Mouse (Mus musculus): ENCODE measurements around the gene Plcg2. TPM values are rescaled to one million over a fixed set of nuclear protein-coding genes. Genes with fewer than 3 reads are reported as not detected.

Gene Plcg2
- polyA plus RNA-seq, 2 experiments, result 4.3 to 5.0 TPM

DNA sequence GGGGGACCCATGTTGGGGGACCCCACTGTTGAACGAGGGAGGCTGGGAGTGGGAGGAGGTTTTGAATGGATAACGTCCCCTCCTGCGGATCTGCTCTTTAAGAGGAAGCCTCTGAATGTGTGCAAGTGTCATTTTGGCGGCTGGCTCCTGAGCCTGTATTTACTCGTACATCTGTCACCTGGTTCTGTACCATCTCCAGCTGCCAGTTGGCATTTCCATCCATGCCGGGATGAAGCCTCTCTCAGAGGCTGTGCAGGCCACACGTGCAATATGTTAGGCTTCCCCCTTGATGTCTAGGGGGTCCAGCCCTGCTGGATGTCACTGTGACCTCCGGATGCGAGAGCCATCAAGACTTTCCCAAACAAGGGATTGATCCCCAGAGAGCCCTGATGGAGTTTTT lies 129.0 kb downstream of the Plcg2 start:
- H3K9ac ChIP-seq (replicated peaks), result no peak overlapping the region
- no peak overlapping the region for H3K27ac ChIP-seq
- no peaks in the 10 kb centered on the region for H3K4me1 ChIP-seq (replicated peaks; ENCODE audit: control insufficient read depth in 2 of 2, insufficient read depth in 2 of 2, low read length in 1 of 2)
- no peak overlapping the region for H3K4me2 ChIP-seq (ENCODE audit: low read depth)
- 83% methylated on average over 9 of the region's 9 CpGs for WGBS (ENCODE audit: insufficient replicate concordance)
- no peak for ATAC-seq (ENCODE audit: insufficient read depth)
- no peaks in the 10 kb centered on the region for H3K27me3 ChIP-seq (ENCODE audit: control insufficient read depth, insufficient read depth, low read length)
- no peak for TF ChIP-seq CTCF (IDR thresholded peaks at IDR 0.05; ENCODE audit: low read depth)
- TF ChIP-seq EP300 (IDR thresholded peaks at IDR 0.05; ENCODE audit: low read depth), result no peak
- no peak overlapping the region for H3K4me3 ChIP-seq (ENCODE audit: insufficient read depth in 1 of 2, low read depth in 2 of 2, low read length in 2 of 2)
- no peaks in the 10 kb centered on the region for H3K36me3 ChIP-seq (replicated peaks; ENCODE audit: control insufficient read depth, insufficient read depth, low read depth)
- no peaks in the 10 kb centered on the region for H3K9me3 ChIP-seq (ENCODE audit: control insufficient read depth, low read length)
- DNase-seq (ENCODE audit: low read depth in 3 of 3, low spot score in 3 of 3), result no peak

- WGBS (ENCODE audit: insufficient replicate concordance), result 59% methylated on average over 5 of the region's 5 CpGs
- Histone ChIP-seq H3K4me3 (ENCODE audit: insufficient read depth in 1 of 2, low read depth in 2 of 2, low read length in 2 of 2) (no peak overlapping the region), H3K9me3 (ENCODE audit: control insufficient read depth, low read length) (peaks cover 3% of the 10 kb centered on the region; the same call in 1 of the 2 replicates), H3K4me2 (ENCODE audit: low read depth) (no peak overlapping the region), H3K27ac (no peak overlapping the region), H3K4me1 (replicated peaks; ENCODE audit: control insufficient read depth in 2 of 2, insufficient read depth in 2 of 2, low read length in 1 of 2) (no peaks in the 10 kb centered on the region), H3K36me3 (replicated peaks; ENCODE audit: control insufficient read depth, insufficient read depth, low read depth) (no peaks in the 10 kb centered on the region), H3K9ac (replicated peaks) (no peak overlapping the region), H3K27me3 (ENCODE audit: control insufficient read depth, insufficient read depth, low read length) (no peaks in the 10 kb centered on the region)
- TF ChIP-seq EP300 (IDR thresholded peaks at IDR 0.05; ENCODE audit: low read depth) (no peak), CTCF (IDR thresholded peaks at IDR 0.05; ENCODE audit: low read depth) (no peak)
- ATAC-seq (ENCODE audit: insufficient read depth) (no peak), DNase-seq (ENCODE audit: low read depth in 3 of 3, low spot score in 3 of 3) (no peak)
Measured at GRCm38 (mm10) chr8:117632532-117632931, 134.4 kb downstream of the Plcg2 start.

- TF ChIP-seq CTCF (IDR thresholded peaks at IDR 0.05; ENCODE audit: low read depth) (no peak), EP300 (IDR thresholded peaks at IDR 0.05; ENCODE audit: low read depth) (no peak)
- WGBS (ENCODE audit: insufficient replicate concordance), result 69% methylated on average over 7 of the region's 7 CpGs
- no peak for ATAC-seq (ENCODE audit: insufficient read depth)
Measured at GRCm38 (mm10) chr8:117634406-117634805, 136.3 kb downstream of the Plcg2 start.

DNA sequence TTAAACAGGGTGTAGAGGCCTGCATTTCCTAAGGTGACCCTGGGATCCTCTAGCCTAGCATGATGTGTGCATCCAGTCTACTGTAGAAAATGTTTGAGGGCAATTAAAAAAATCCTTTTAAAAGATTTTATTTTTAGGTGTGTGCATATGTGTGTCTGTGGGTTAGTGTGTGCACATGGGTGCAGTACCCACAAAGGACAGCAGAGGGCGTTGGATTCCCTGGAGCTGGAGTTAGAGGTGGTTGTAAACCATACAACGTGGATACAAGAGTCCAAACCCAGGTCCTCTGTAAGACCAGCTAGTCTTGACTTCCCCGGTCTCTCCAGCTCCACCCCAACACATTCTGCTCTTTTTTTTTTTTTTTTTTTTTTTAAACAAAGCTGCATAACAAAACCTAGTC lies 139.4 kb downstream of the Plcg2 start:
- Histone ChIP-seq H3K9me3 (ENCODE audit: control insufficient read depth, low read length) (peaks cover 3% of the 10 kb centered on the region; the same call in 1 of the 2 replicates), H3K9ac (replicated peaks) (no peak overlapping the region), H3K36me3 (replicated peaks; ENCODE audit: control insufficient read depth, insufficient read depth, low read depth) (no peaks in the 10 kb centered on the region), H3K4me3 (ENCODE audit: insufficient read depth in 1 of 2, low read depth in 2 of 2, low read length in 2 of 2) (no peak overlapping the region), H3K27ac (no peak overlapping the region), H3K27me3 (ENCODE audit: control insufficient read depth, insufficient read depth, low read length) (no peaks in the 10 kb centered on the region), H3K4me1 (replicated peaks; ENCODE audit: control insufficient read depth in 2 of 2, insufficient read depth in 2 of 2, low read length in 1 of 2) (no peaks in the 10 kb centered on the region), H3K4me2 (ENCODE audit: low read depth) (no peak overlapping the region)
- DNase-seq (ENCODE audit: low read depth in 3 of 3, low spot score in 3 of 3) (no peak), ATAC-seq (ENCODE audit: insufficient read depth) (no peak)
- WGBS (ENCODE audit: insufficient replicate concordance), result 48% methylated on average over 3 of the region's 3 CpGs
- peak; percentile 37 for TF ChIP-seq CTCF (IDR thresholded peaks at IDR 0.05; ENCODE audit: low read depth)
- no peak for TF ChIP-seq EP300 (IDR thresholded peaks at IDR 0.05; ENCODE audit: low read depth)

More at GRCm38 (mm10) chr8:117634406-117634805, 136.3 kb downstream of the Plcg2 start:
- Histone ChIP-seq H3K4me2 (ENCODE audit: low read depth) (no peak overlapping the region), H3K36me3 (replicated peaks; ENCODE audit: control insufficient read depth, insufficient read depth, low read depth) (no peaks in the 10 kb centered on the region), H3K27ac (no peak overlapping the region), H3K9ac (replicated peaks) (no peak overlapping the region), H3K27me3 (ENCODE audit: control insufficient read depth, insufficient read depth, low read length) (no peaks in the 10 kb centered on the region), H3K4me3 (ENCODE audit: insufficient read depth in 1 of 2, low read depth in 2 of 2, low read length in 2 of 2) (no peak overlapping the region), H3K9me3 (ENCODE audit: control insufficient read depth, low read length) (peaks cover 3% of the 10 kb centered on the region; the same call in 1 of the 2 replicates), H3K4me1 (replicated peaks; ENCODE audit: control insufficient read depth in 2 of 2, insufficient read depth in 2 of 2, low read length in 1 of 2) (no peaks in the 10 kb centered on the region)
- DNase-seq (ENCODE audit: low read depth in 3 of 3, low spot score in 3 of 3), result no peak

DNA sequence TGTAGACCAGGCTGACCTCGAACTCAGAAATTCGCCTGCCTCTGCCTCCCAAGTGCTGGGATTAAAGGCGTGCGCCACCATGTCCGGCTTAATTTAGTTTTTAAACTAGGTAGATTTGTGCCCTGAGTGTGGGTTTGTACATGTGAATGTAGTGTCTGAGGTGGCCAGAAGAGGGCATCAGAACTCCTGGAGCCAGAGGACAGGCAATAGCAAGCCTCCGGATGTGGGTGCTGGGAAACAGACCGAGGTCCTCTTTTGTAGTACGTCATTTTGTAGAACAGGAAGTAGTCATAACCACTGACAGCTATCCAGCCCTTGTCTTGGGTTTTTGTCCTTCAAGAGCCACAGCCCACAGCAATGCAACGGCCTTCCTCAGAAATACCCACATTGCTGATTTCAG lies 141.5 kb downstream of the Plcg2 start:
- Histone ChIP-seq H3K4me2 (ENCODE audit: low read depth) (no peak overlapping the region), H3K4me3 (ENCODE audit: insufficient read depth in 1 of 2, low read depth in 2 of 2, low read length in 2 of 2) (no peak overlapping the region), H3K4me1 (replicated peaks; ENCODE audit: control insufficient read depth in 2 of 2, insufficient read depth in 2 of 2, low read length in 1 of 2) (no peaks in the 10 kb centered on the region), H3K27ac (no peak overlapping the region), H3K9me3 (ENCODE audit: control insufficient read depth, low read length) (peaks cover 3% of the 10 kb centered on the region; the same call in 1 of the 2 replicates), H3K36me3 (replicated peaks; ENCODE audit: control insufficient read depth, insufficient read depth, low read depth) (no peaks in the 10 kb centered on the region), H3K9ac (replicated peaks) (no peak overlapping the region), H3K27me3 (ENCODE audit: control insufficient read depth, insufficient read depth, low read length) (no peaks in the 10 kb centered on the region)
- no peak for ATAC-seq (ENCODE audit: insufficient read depth)
- TF ChIP-seq CTCF (IDR thresholded peaks at IDR 0.05; ENCODE audit: low read depth) (no peak), EP300 (IDR thresholded peaks at IDR 0.05; ENCODE audit: low read depth) (no peak)
- no peak for DNase-seq (ENCODE audit: low read depth in 3 of 3, low spot score in 3 of 3)
- 66% methylated on average over 9 of the region's 9 CpGs for WGBS (ENCODE audit: insufficient replicate concordance)

All from liver, embryonic 14.5 days (tissue).